Mouse (Mus musculus) left cerebral cortex, adult 8-10 months (tissue): Measurements from ENCODE around the gene Ifnl3. TPM values are rescaled to one million over a fixed set of nuclear protein-coding genes. Genes with fewer than 3 reads are reported as not detected.

Experiments used
- DNase-seq, 2 experiments: peaks; one replicate each; pipeline ENCODE4 v3.0.0; 2022; ENCODE audit warnings: low spot score in 2 of 2
- total RNA-seq, 4 experiments: library from RNA; stranded (reverse); gene quantifications; 2 replicates each; pipeline ENCODE4 v1.2.4; 2022

Ifnl3 gene
- total RNA-seq, 4 experiments from 2014 or later, result not detected

DNA sequence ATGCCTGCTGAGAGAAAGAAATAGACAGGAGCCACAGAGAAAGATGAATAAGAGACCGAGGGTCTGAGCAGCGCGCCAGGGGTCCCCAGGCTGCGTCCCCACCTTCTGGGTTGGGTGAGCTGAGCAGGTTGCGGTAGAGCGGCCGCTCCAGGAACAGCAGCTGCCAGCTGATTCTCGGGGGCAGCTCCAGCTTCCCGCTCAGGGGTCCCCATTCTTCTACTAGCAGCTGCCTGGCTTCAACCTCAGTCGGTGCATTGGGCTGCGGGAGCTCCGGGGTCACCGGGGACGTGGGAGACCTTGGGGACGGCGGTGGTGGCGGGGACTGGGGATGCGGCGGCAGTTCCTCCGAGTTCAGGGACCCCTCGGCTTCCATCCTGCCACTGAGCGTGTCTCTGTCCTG lies 24.0 kb downstream of the Ifnl3 start:
- DNase-seq, result no peak

DNA sequence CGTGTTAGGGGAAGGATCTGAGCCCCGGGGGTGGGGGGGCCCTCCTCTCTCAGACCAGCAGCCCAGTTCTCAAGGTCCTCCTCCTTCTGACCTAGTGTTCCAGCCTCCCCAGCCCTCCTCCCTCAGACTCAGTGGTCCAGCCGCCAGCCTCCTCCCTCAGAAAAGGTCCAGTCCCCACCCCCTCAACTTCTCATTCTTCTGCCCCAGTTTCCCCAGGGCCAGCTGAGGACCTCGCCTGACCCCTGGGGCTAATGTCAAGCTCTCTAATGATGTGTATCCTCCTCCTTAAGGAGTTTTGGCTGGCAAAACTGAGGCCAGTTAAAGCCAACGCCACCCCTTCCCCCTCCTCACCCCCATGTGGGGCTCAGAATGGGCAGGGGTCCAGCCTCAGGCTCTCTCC lies 24.5 kb downstream of the Ifnl3 start, which contains the start of gene Nccrp1:
Gene Nccrp1 (minus strand): TSS at position 101 of the 400 bp plus-strand sequence.
- DNase-seq, result no peak

GRCm38 (mm10) chr7:28547628-28548027 lies 25.0 kb downstream of the Ifnl3 start:
- DNase-seq, result no peak

GRCm38 (mm10) chr7:28553076-28553475 lies 30.4 kb downstream of the Ifnl3 start:
- no peak for DNase-seq

DNA sequence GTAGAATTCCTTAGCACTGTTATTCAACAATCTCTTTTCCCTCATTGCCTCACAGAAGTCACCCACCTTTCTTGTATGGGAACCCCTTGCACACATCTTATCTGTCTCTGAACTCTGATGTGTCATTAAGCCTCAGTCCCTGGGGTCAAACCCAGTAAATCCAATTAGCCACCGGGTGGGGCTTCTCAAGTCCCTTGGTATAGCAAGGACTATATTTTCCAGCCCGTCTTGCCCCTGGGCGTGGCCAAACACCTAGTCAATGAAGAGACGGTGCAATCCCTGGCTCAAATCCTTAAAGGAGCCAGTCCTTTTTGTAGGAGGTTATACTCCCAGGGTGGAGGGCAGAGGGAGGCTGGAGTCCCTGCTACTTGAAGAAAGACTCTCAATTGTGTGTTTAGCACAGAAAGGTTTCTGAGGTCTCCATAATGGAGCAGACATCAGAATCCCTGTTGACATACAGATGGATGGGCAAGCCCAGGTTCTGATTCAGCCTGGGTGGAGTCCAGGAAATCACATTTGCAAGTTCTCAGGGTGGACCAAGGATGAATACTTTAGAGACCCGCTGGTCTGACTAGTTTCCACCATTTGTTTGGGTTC lies 33.4 kb downstream of the Ifnl3 start:
- DNase-seq, result no peak

DNA sequence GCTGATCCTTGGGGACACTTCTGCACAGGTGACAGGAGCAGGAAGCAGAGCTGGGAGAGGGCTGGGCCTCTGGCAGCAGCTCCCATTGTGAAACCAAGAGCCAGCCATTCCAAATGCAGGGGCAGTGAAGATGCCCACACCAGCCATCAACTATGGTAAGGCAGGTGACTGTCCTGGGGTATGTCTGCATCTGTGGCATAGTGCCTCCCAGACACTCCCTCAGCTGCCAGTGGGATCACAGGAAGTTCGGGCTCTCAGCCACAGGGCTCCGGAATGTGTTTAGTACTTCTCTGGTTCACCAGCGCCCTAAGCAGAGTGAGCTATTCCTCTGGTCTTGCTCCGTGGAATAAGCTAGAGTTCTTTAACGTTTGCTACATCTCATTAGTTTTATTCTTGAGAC lies 34.4 kb downstream of the Ifnl3 start:
- DNase-seq, result no peak

DNA sequence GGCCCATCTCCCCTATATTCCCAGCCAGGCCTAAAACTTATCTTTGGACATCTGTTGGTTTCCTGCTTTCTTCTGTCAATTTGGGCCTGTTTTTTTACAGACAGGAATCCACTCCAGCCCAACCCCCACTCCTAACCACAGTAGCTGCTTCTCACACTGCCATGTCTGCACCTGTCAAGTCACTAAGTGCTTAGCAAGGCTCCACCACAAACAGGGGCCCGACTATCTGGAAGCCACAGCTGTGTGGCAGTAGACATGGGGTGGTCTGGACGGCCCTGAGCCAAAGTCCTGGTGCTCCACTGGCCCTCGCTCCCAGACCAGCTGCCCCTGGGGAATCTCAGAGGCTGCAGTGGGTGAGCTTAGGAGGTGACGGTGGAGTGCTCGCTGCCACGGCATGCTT lies 35.1 kb downstream of the Ifnl3 start:
- DNase-seq, result no peak

DNA sequence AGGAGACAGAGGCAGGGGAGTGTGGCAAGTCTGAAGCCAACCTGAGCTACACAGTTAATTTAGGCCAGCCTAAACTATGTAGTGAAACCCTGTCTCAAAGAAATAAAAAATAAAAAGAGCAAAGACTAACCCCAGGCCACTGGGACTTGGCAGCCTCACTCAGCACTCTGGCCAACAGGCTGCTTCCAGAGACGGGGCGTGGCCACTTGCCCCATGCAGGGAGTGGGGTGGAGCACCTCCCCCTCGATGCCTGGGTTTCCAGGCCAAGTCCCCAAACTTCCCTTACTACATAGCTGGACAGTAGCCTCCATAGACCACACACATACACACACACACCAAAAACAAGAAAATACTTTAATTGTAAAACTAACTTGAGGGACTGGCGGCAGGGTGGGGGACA lies 35.9 kb downstream of the Ifnl3 start:
- no peak for DNase-seq

DNA sequence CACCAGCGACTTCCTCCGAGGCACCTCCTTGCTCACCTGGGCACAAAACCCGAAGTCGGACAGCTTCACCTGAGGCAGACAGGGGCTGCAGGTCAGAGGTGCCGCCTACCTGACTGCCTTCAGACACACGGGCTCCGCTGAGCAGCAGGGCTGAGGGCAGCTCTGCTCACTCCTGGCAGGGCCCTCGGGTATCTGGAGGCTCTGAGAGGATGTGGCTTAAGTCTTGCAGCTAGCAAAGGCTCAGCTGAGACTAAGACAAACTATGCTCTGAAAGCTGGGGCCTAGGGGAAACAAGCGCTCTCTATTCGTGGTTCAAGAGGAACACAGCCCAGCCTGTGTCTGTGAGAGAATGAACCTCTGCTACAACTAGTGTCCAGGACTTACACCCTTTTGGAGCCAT lies 38.2 kb downstream of the Ifnl3 start:
- no peak for DNase-seq

DNA sequence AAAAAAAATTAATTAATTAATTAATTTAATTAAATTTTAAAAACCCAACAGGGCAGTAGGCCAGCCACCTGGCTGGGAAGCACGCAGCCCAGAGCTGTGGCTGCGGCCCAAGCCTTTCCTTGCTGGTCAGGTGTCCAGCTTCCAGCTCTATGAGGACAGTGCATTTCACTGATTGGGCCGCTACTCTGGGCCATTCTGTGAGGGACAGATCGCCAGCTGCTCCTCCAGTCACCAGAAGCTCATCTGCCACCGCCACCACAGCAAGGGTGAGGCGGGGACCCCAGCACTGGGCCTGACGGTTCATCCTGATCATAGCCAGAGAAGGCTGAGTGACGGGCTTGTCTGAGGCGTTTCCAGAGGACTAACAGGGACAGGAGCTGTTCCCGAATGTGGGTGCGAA lies 39.3 kb downstream of the Ifnl3 start:
- DNase-seq, result no peak

DNA sequence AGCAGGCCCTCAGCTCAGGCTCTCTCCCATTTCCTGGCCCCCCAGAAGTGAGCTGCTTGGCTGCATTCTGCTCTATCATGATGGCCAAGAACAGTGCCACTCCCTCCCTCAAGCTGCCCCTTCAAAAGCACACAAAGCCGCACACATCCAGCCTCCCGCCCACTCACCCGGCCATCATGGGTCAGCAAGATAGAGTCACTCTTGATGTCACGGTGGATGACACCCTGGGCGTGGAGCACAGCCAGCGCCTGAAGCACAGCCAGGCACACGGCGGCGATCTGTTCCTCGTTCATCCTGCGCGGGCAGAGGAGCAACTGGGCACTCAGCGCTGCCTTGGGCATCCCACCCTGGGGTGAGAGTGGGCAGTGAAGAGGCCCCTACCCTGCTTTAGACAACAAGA lies 39.7 kb downstream of the Ifnl3 start:
- DNase-seq, result no peak

- DNase-seq, result no peak
Observed at GRCm38 (mm10) chr7:28562951-28563350, 40.3 kb downstream of the Ifnl3 start.

DNA sequence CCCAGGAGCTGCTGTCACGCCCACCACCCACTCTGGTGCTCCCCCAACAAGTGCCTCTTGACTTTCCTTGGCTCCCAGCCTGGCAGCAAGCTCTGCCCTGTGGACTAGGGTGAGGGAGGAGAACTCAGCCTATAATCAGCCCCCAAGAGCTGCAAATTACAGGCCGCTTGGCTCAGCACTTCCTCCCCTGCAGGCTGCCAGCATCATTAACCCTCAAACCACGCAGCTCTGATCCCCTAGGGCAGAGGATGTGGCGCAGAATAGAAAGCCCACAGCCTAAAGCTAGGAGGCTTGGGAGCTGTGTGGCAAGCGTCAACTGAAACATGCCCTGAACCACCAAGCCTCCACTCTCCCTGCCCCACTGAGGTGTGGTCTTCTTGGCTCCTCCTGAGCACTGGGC lies 42.8 kb downstream of the Ifnl3 start:
- DNase-seq, result no peak

DNA sequence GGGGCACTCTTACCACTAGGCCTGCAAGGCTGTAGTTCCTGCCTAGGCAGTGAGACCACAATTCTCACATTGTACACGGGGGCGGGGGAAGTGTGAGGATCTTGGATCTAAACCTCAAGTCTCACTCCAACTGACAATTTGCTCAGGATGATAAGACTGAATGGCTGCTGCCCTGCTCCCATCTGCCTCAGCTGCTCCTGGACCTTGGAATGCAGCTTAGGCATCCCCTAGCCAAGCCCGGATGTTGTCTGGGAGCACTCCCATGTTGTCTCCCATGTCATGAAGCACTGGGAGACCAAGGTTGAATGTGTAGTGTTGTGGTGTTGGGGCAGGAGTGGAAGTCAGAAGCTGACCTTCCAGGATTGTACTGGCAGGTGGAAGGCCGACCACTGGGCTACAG lies 44.9 kb downstream of the Ifnl3 start:
- DNase-seq, result no peak

DNA sequence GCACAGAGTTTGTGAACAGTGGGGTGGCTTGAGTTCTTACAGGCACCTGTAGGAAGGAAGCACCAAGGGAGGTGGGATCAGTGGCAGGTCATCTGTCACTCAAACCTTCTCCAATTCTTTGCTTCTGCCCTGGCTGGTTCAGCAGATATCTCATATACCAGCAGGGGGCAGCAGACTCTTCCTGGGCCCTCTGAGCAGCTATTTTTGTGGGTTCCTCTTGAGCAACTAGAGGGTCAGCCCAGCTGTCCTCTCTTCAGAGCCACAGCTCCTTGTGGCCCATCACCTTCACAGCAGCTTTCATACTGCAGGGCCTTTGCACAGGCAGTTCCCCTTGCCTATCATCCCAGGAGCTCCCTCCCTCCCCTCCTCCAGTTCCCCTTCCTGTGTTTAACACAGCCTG lies 45.6 kb downstream of the Ifnl3 start:
- DNase-seq, result no peak

DNA sequence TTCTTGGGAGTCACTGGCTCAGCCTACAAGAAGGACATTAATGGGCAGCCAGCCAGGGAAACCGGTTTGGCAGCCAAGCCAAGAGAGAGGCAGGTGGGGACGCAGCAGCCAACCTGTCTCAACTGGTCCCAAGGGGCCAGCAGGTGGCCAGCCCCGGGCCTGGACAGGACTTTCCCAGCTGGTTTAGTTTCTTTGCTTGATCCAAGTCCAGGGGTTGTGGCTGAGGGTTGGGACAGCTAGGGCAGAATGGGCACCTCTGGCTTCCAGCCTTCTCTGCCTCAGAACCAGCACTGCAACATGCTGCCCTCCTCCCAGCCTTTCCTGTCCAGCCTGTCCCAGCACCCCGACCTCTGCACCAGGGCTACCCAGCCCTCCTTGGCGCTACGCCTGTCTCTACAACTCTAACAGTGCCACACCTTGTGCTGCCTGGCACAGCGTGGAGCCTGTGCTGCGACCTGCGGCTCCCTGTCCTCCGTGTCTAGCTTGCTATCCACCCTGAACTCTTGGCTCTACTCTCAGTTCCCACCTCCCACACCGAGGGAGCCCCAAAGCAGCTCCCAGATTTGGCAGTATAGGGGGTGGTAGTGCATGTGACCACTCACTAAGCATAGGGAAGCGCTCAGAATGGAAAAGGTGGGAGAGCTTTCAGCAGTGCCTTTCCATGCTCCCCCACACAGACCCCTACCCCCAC lies 47.8 kb downstream of the Ifnl3 start:
- no peak for DNase-seq

DNA sequence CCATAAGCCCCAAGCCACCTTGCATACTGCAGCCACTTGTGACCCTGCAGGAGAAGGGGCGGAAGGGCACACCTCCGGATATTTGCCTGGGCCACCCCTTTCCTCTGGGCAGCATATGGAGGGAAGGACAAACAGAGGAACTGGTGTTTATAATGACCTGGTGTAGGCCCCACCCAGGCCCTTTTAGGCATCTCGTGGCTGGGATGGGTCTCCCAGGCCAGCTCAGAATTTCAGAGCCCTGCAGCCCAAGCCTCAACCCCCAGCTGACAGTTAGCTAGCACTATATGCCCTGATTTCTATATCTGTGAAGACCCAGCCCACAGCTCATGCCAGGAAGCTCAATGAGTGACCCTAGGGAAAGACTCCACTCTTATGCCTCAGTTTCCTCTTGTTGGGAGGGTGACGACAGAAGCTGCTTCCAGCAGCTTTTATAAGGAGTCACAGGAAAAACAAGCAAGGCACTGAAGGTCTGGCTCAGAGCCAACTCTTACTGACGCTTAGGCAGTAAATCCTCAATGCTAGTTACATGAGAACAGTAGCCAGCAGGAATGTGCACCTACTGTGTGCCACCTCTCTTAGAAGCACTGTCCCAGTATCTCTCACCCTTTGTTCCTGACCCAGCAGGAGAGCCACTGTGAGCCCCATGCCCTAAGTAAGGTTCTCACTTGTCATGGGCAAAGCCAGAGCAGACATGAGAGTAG lies 48.5 kb downstream of the Ifnl3 start:
- no peak for DNase-seq

DNA sequence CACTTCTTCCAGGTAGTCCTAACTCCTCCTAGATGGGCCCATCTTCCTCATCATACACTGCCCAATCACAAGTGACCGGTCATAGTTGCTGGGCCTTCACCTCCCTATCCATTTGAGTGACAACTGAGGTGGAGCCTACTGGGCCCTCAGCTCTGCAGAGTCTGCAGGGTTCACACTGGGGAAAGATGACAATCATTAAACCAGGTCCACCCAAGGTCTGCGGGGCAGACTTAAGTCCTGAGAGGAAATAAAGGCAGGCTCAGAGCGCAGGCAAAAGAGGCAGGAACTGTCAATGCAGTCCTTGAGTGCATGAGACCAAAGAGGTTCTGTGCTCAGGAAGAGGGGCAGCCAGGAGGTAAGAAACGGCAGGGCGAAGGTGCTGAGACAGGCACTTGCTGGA lies 50.1 kb downstream of the Ifnl3 start:
- no peak for DNase-seq

DNA sequence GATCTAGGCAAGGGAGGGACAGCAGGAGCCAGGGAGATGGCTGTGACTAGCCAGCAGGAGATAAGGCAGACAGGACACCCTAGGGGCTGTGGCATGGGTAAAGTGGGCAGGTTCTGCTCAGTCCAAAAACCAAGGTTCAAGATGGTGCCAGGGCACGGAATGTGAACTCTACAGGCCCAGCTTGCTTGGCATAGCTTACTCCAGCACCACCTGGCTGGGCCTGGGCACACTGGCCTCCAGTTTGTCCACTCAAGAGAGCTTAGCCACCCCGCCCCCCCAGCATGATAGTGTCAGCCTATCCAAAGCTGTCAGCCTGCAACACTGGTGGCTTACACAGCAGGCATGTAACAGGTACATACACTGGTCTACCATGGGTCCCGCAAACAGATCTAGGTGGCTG lies 50.6 kb downstream of the Ifnl3 start:
- no peak for DNase-seq
